In genomic region chr5:33091342-33091741, GRCm38 (mm10) we compare ENCODE assay signal across 10 mouse cellular contexts. TPM values are rescaled to one million over a fixed set of nuclear protein-coding genes. Genes with fewer than 3 reads are reported as not detected.
"Had no signal": no experiment of that assay in that cellular context is flagged by ENCODE, and none has a peak within 500 bp of the region (broad histone marks: within the 10 kb centered on the region; RNA-seq: fewer than 3 reads in every experiment).

No protein-coding gene starts in this region.

- H3K4me3 ChIP-seq: limb, embryonic 12.5 days; liver, embryonic 13.5 days; lung, embryonic 15.5 days; midbrain, embryonic 13.5 days had no signal

- H3K9ac ChIP-seq: limb, embryonic 12.5 days; liver, embryonic 13.5 days; liver, postnatal 0 days; lung, embryonic 15.5 days; midbrain, embryonic 13.5 days had no signal

- H3K27ac ChIP-seq: hindbrain, postnatal 0 days; limb, embryonic 12.5 days; liver, embryonic 13.5 days; lung, embryonic 15.5 days; midbrain, embryonic 13.5 days had no signal

- H3K4me1 ChIP-seq: limb, embryonic 12.5 days; liver, embryonic 13.5 days; lung, embryonic 15.5 days; midbrain, embryonic 13.5 days had no signal

- DNase-seq: liver; liver, embryonic 13.5 days; liver, postnatal 0 days; right cerebral cortex, postnatal 14 days; thymus, postnatal 36 days had no signal

- H3K27me3 ChIP-seq: limb, embryonic 12.5 days; liver, embryonic 13.5 days; lung, embryonic 15.5 days; midbrain, embryonic 13.5 days had no signal

- H3K36me3 ChIP-seq: limb, embryonic 12.5 days; liver, embryonic 13.5 days; lung, embryonic 15.5 days; midbrain, embryonic 13.5 days had no signal

- ATAC-seq: hindbrain, postnatal 0 days; liver, postnatal 0 days; midbrain, embryonic 13.5 days had no signal

- H3K9me3 ChIP-seq: limb, embryonic 12.5 days; liver, embryonic 13.5 days; lung, embryonic 15.5 days; midbrain, embryonic 13.5 days had no signal

- H3K4me2 ChIP-seq: limb, embryonic 12.5 days; liver, embryonic 13.5 days; lung, embryonic 15.5 days; midbrain, embryonic 13.5 days had no signal

RNA-seq across cellular contexts. Expression of gene Slc5a1, which starts 12.7 kb away (rescaled TPM):
- polyA plus RNA-seq: limb, embryonic 12.5 days; liver, embryonic 13.5 days; midbrain, embryonic 13.5 days; neural tube, embryonic 14.5 days had no signal
